Mouse (Mus musculus): ENCODE measurements around the gene Slc39a2. TPM values are rescaled to one million over a fixed set of nuclear protein-coding genes. Genes with fewer than 3 reads are reported as not detected.
"Not testable (repeated sequence)": the region's sequence is repeated elsewhere in the genome, so short reads cannot be mapped to it uniquely, and the experiment has no call there.

Gene Slc39a2
- polyA plus RNA-seq (2016; fragmentation: Nextera tagmentation; extraction: Ambion mirVana), result 0.58 and 0.65 TPM in 2 replicates

DNA sequence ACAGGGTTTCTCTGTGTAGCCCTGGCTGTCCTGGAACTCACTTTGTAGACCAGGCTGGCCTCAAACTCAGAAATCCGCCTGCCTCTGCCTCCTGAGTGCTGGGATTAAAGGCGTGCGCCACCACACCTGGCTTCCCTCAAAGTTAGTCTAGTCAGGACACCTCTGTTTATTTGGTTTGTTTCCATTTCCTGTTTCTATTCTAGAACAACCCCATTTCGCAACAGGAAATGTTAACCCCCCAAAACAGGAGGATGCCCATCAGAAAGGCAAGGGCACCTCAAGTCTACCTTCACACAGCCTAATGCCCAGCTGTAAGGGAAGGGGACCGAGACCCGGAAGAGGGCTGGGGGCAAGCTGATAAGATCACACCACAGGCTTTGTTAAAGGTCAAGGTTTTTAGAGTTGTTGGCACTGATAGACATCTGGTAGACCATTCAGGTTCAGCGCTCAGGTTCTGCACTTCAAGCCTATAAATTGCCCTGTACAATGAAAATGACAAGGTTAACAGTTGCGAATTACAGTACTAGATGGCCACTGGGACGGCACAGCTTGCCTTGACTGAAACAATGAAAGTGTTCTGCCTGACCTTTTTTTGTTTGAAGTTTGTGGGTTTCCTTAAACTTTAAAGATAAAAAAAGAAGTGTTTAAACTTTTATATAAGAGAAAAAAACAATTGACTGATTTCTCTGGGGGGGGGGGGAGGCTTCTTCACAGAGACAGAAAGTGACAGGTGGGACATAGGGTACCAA is at the start of gene Slc39a2:
Gene Slc39a2 (plus strand): TSS at position 699 of the 749 bp plus-strand sequence.
- 0 out of 2 replicates have a peak, but pooled peaks cover 4% of the 10 kb centered on the region for H3K4me1 ChIP-seq
- no peak for DNase-seq (ENCODE audit: low spot score)
- no peaks in the 10 kb centered on the region for H3K9me3 ChIP-seq (replicated peaks)
- H3K36me3 ChIP-seq, result peaks cover 58% of the 10 kb centered on the region
- H3K27me3 ChIP-seq (ENCODE audit: low read depth, poor library complexity, severe bottlenecking), result no peaks in the 10 kb centered on the region
- no peak within 1 kb of the TSS for H3K27ac ChIP-seq (replicated peaks)
- WGBS, result 91% methylated on average over 9 of the region's 9 CpGs
- H3K4me3 ChIP-seq, result no peak within 1 kb of the TSS

DNA sequence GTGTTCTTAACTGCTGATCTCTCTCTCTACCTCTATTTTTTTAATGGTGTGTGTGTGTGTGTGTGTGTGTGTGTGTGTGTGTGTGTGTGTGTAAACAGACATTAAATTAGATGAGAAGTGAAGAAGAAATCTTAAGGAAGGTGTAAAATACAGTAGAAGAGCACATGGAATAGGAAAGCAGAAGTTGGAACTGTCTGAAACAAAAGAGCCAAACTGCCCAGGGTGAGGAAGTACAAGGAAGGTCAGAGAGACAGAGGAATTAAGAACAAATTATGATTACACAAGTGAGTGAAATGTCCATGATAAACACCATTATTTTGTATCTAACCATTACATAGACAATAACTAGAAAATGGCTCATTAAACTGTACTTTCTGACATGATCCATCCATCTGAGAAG is 48.8 kb upstream of the Slc39a2 start:
- H3K36me3 ChIP-seq, result no peaks in the 10 kb centered on the region
- H3K4me1 ChIP-seq, result no peaks in the 10 kb centered on the region
- DNase-seq (ENCODE audit: low spot score), result no peak
- no peak overlapping the region for H3K4me3 ChIP-seq
- no peak overlapping the region for H3K27ac ChIP-seq (replicated peaks)
- H3K27me3 ChIP-seq (ENCODE audit: low read depth, poor library complexity, severe bottlenecking), result no peaks in the 10 kb centered on the region
- no peaks in the 10 kb centered on the region for H3K9me3 ChIP-seq (replicated peaks)

DNA sequence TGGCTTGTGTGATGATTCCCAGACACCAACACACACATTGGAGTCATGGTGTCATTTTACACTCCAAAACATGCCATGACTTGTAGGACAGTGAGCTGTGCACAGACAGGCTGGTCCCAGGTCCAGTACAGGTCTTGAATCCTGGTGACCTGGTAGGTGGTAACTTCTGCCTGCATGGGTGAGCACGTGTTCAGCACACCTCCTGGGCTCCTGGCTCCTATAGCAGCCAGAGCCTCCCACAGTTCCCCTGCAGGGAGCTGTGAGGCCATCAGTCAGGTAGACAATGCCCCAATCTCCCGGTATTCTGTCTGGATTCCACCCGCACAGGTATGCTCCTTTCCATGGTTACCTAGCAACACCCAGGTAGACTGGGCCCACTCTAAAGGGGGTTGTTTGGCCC is 46.1 kb upstream of the Slc39a2 start:
- 77% methylated on average over 3 of the region's 3 CpGs for WGBS
- H3K4me3 ChIP-seq, result no peak overlapping the region
- no peak for DNase-seq (ENCODE audit: low spot score)
- H3K4me1 ChIP-seq, result no peaks in the 10 kb centered on the region
- no peak overlapping the region for H3K27ac ChIP-seq (replicated peaks)
- H3K9me3 ChIP-seq (replicated peaks), result no peaks in the 10 kb centered on the region
- no peaks in the 10 kb centered on the region for H3K27me3 ChIP-seq (ENCODE audit: low read depth, poor library complexity, severe bottlenecking)
- H3K36me3 ChIP-seq, result no peaks in the 10 kb centered on the region

DNA sequence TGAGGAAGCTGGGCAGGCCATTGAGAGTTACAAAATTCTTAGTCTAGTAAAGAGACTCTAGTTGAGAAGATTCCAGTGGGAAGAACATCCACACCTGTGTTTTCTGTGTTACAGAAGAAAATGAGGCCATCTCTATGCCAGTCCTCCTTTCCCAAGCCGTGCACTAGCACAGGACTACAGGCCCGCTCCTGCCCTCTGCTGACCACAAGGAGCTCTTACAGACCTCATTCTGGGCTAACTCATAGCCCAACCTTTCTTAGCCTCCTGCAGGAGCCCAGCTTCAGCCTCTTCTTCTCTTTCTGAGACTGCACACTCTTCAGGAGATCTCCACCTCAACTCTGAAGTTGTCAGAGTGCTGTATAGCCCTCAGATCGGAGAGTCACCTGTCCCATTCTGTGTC is 41.7 kb upstream of the Slc39a2 start:
- not testable (repeated sequence) for H3K36me3 ChIP-seq; H3K9me3 ChIP-seq (replicated peaks); H3K4me3 ChIP-seq; H3K27me3 ChIP-seq (ENCODE audit: low read depth, poor library complexity, severe bottlenecking); H3K27ac ChIP-seq (replicated peaks); H3K4me1 ChIP-seq
- DNase-seq (ENCODE audit: low spot score), result peak; percentile 28
- WGBS, result 54% methylated on average over 3 of the region's 3 CpGs

- no peak for DNase-seq (ENCODE audit: low spot score)
- H3K27ac ChIP-seq (replicated peaks), result no peak within 1 kb of the TSS
Measured at GRCm38 (mm10) chr14:51853399-51853798, 39.3 kb upstream of the Slc39a2 start, which contains the start of gene Ear6. TSS of gene Ear6 (plus strand) at chr14:51853699.

DNA sequence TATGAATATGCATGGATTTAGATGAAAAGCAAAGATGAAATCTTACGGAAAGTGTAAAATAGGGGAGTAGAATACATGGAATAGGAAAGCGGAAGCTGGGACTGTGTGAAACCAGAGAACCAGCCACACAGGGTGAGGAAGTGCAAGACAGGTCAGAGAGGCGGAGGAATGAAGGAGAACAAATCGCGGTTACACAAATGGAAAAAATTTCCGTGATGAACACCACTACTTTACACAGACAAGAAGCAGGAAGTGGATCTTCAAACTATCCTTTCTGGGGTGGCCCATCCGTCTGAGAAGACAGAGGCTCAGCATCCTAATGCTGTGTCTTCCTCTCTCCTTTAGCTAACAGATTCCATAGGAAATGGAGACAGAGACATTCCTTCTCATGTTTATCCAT is 37.4 kb upstream of the Slc39a2 start:
- not testable (repeated sequence) for H3K9me3 ChIP-seq (replicated peaks); H3K36me3 ChIP-seq; DNase-seq (ENCODE audit: low spot score); H3K27me3 ChIP-seq (ENCODE audit: low read depth, poor library complexity, severe bottlenecking); H3K4me1 ChIP-seq; H3K27ac ChIP-seq (replicated peaks); H3K4me3 ChIP-seq
- WGBS, result 89% methylated on average over 7 of the region's 7 CpGs

More at GRCm38 (mm10) chr14:51853399-51853798, 39.3 kb upstream of the Slc39a2 start, which contains the start of gene Ear6:
- no peak within 1 kb of the TSS for H3K4me3 ChIP-seq
- no peaks in the 10 kb centered on the region for H3K9me3 ChIP-seq (replicated peaks)
- no peaks in the 10 kb centered on the region for H3K36me3 ChIP-seq
- no peaks in the 10 kb centered on the region for H3K27me3 ChIP-seq (ENCODE audit: low read depth, poor library complexity, severe bottlenecking)
- no peaks in the 10 kb centered on the region for H3K4me1 ChIP-seq

- not testable (repeated sequence) for H3K27ac ChIP-seq (replicated peaks); H3K4me3 ChIP-seq; H3K27me3 ChIP-seq (ENCODE audit: low read depth, poor library complexity, severe bottlenecking); H3K9me3 ChIP-seq (replicated peaks); H3K4me1 ChIP-seq; H3K36me3 ChIP-seq
- DNase-seq (ENCODE audit: low spot score), result peak; percentile 25
- WGBS, result 14% methylated on average over 1 of the region's 1 CpGs
Measured at GRCm38 (mm10) chr14:51863603-51864002, 29.1 kb upstream of the Slc39a2 start.

DNA sequence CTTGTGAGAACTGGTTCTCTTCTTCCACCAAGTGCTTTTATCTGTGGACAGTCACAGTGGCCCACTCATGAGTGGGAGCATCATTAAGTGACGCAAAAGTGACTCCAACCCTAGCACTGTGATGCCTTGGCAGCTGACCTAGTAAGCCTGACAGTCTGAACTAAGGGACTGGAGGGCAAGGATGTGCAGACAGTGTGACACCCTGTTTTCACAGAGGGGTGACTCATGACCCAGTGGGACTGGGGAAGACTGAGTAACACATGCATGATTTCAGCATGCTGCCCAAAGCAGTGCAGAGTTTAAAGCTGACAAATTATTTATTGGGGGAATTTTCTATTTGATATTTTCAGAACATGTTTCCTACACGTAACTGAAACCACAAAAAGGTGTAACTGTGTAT is 21.9 kb upstream of the Slc39a2 start:
- Histone ChIP-seq H3K27ac (replicated peaks) (no peak overlapping the region), H3K4me1 (no peaks in the 10 kb centered on the region), H3K9me3 (replicated peaks) (no peaks in the 10 kb centered on the region), H3K4me3 (no peak overlapping the region), H3K27me3 (ENCODE audit: low read depth, poor library complexity, severe bottlenecking) (no peaks in the 10 kb centered on the region), H3K36me3 (no peaks in the 10 kb centered on the region)
- whole genome bisulfite sequencing, result 81% methylated on average over 2 of the region's 2 CpGs
- DNase-seq (ENCODE audit: low spot score), result no peak

DNA sequence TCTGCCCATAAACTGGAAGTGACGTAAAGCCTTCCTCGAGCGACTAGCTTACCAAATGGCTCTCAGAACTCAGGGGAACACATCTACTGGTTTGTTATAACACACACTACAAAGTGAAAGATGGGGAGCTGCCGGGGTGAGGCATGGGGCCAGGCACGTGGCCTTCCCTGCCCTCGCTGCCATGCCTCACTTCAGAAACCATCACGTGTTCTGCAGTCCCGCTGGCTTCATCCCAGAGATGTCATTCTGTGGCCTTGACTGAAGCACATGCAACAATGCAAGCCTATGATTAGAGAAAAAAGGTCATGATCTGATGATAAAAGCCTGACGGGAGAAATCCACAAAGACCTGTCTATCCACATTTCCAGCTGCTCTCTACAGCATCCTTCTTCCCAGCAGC is 20.9 kb upstream of the Slc39a2 start:
- Histone ChIP-seq H3K9me3 (replicated peaks) (no peaks in the 10 kb centered on the region), H3K4me3 (no peak overlapping the region), H3K27ac (replicated peaks) (no peak overlapping the region), H3K4me1 (no peaks in the 10 kb centered on the region), H3K36me3 (no peaks in the 10 kb centered on the region), H3K27me3 (ENCODE audit: low read depth, poor library complexity, severe bottlenecking) (no peaks in the 10 kb centered on the region)
- 86% methylated on average over 9 of the region's 9 CpGs for WGBS
- no peak for DNase-seq (ENCODE audit: low spot score)

GRCm38 (mm10) chr14:51877517-51877916 is 15.2 kb upstream of the Slc39a2 start:
- Histone ChIP-seq H3K27ac (replicated peaks) (no peak overlapping the region), H3K4me3 (no peak overlapping the region), H3K27me3 (ENCODE audit: low read depth, poor library complexity, severe bottlenecking) (no peaks in the 10 kb centered on the region), H3K4me1 (no peaks in the 10 kb centered on the region), H3K9me3 (replicated peaks) (no peaks in the 10 kb centered on the region), H3K36me3 (no peaks in the 10 kb centered on the region)
- 90% methylated on average over 3 of the region's 3 CpGs for WGBS
- DNase-seq (ENCODE audit: low spot score), result no peak

- H3K9me3 ChIP-seq (replicated peaks), result no peaks in the 10 kb centered on the region
- DNase-seq (ENCODE audit: low spot score), result peak; percentile 62
- peaks cover 27% of the 10 kb centered on the region for H3K36me3 ChIP-seq
- WGBS, result 2% methylated on average over 4 of the region's 4 CpGs
- H3K4me1 ChIP-seq, result peaks cover 18% of the 10 kb centered on the region
- no peaks in the 10 kb centered on the region for H3K27me3 ChIP-seq (ENCODE audit: low read depth, poor library complexity, severe bottlenecking)
- H3K27ac ChIP-seq (replicated peaks), result peak overlapping the region; percentile 92
- peak overlapping the region; percentile 78 for H3K4me3 ChIP-seq
Measured at GRCm38 (mm10) chr14:51883527-51884030, 9.1 kb upstream of the Slc39a2 start.

DNA sequence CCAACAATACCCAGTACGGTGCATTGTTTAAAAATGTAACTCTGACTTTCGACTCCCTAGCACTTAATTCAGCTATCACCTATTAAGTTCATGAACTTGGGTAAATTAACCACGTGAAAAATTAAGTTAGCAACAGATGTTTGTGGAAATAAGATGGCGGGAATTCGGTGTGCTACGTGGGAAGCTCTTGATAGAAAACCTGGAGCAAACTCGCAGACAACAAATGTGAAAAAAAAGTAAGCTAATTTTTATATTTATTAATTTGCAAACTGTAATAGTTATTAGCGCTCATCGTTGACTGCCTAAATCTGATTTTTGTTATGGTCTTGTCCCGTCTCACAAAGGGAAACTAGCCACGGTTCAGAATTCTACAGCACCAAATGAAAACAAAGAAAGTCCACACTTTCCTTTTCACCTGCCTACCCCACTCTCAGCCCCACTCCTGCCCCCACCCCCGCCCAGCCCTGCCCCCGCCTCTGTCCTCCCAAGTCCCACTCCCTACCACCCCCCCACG is 8.6 kb upstream of the Slc39a2 start:
- Histone ChIP-seq H3K4me1 (peaks cover 18% of the 10 kb centered on the region), H3K27ac (replicated peaks) (peak overlapping the region; percentile 92), H3K4me3 (peak overlapping the region; percentile 78), H3K27me3 (ENCODE audit: low read depth, poor library complexity, severe bottlenecking) (no peaks in the 10 kb centered on the region), H3K36me3 (peaks cover 32% of the 10 kb centered on the region), H3K9me3 (replicated peaks) (no peaks in the 10 kb centered on the region)
- no peak for DNase-seq (ENCODE audit: low spot score)
- WGBS, result 2% methylated on average over 14 of the region's 14 CpGs

DNA sequence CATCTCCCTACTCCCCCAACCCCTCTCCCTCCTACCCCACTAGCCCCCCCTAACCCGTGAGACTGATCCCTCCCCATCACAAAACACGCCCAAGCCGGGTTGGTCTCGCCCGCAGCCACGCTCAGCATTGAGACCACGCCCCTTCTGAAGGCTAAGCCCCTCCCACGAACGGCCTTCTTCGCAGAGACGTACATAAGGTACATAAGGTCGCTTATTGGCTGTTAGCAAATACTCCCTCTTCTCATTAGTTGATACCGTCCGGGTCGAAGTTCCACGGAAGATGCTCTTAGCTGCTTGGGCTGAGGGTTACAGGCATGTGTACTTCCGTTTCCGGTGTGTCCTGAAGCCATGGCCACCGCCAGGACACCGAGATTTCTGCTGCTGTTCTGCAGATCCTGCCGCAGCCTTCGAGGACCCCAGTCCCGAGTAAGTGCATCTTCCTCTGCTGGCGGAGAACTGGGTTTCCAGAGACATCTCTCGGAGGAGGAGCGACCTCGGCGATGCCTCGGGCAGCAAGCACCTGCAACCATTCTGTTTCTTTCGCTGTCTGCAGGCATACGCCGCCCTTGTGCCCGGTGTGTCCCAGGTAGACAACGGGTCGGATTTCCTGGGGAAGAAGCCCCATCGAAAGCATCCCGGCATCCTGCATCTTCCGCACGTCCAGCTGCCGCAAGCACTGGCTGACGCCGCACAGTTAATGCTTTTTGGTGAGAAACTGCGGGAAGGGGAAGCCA is 7.9 kb upstream of the Slc39a2 start, which contains the start of gene Mettl17:
Gene Mettl17 (plus strand): TSS at position 245 of the 734 bp plus-strand sequence.
- Histone ChIP-seq H3K4me1 (peaks cover 18% of the 10 kb centered on the region), H3K27ac (replicated peaks) (peak within 1 kb of the TSS; percentile 92), H3K36me3 (peaks cover 39% of the 10 kb centered on the region), H3K9me3 (replicated peaks) (no peaks in the 10 kb centered on the region), H3K4me3 (peak within 1 kb of the TSS; percentile 78), H3K27me3 (ENCODE audit: low read depth, poor library complexity, severe bottlenecking) (no peaks in the 10 kb centered on the region)
- WGBS, result under 1% methylated on average over 43 of the region's 43 CpGs
- DNase-seq (ENCODE audit: low spot score), result peak; percentile 95
